Mouse (Mus musculus) urinary bladder, postnatal 14 days (tissue): ENCODE data around the gene Nampt.

Experiments used
- DNase-seq: peaks from one replicate; pipeline ENCODE4 v3.0.0; 2021; ENCODE audit warnings: low spot score

Gene Nampt

GRCm38 (mm10) chr12:32819416-32819815 lies at the start of gene Nampt:
Nampt (plus strand) TSS chr12:32819545.
- DNase-seq = no peak

GRCm38 (mm10) chr12:32770766-32771165 lies 48.6 kb upstream of the Nampt start:
- DNase-seq = no peak

- no peak for DNase-seq
Measured at GRCm38 (mm10) chr12:32774592-32774991, 44.8 kb upstream of the Nampt start.

GRCm38 (mm10) chr12:32789092-32789491 lies 30.3 kb upstream of the Nampt start:
- no peak for DNase-seq

GRCm38 (mm10) chr12:32795765-32796471 lies 23.4 kb upstream of the Nampt start:
- DNase-seq = no peak

GRCm38 (mm10) chr12:32797438-32797837 lies 21.9 kb upstream of the Nampt start:
- DNase-seq = no peak

GRCm38 (mm10) chr12:32801078-32801477 lies 18.3 kb upstream of the Nampt start:
- no peak for DNase-seq

GRCm38 (mm10) chr12:32805559-32805958 lies 13.8 kb upstream of the Nampt start:
- DNase-seq = no peak

GRCm38 (mm10) chr12:32819823-32820605 lies 669 bp downstream of the Nampt start:
- peak; percentile 99 for DNase-seq

GRCm38 (mm10) chr12:32820688-32821503 lies 1.6 kb downstream of the Nampt start:
- DNase-seq = peak; percentile 68

- DNase-seq = no peak
Measured at GRCm38 (mm10) chr12:32821504-32822011, 2.2 kb downstream of the Nampt start.

GRCm38 (mm10) chr12:32822066-32822465 lies 2.7 kb downstream of the Nampt start:
- no peak for DNase-seq

- no peak for DNase-seq
Measured at GRCm38 (mm10) chr12:32824586-32824985, 5.2 kb downstream of the Nampt start.

GRCm38 (mm10) chr12:32826971-32827370 lies 7.6 kb downstream of the Nampt start:
- peak; percentile 70 for DNase-seq

- DNase-seq = no peak
Measured at GRCm38 (mm10) chr12:32828137-32828760, 8.9 kb downstream of the Nampt start.

GRCm38 (mm10) chr12:32829321-32830090 lies 10.2 kb downstream of the Nampt start:
- DNase-seq = peak; percentile 50

- no peak for DNase-seq
Measured at GRCm38 (mm10) chr12:32832076-32832475, 12.7 kb downstream of the Nampt start.

GRCm38 (mm10) chr12:32834781-32835180 lies 15.4 kb downstream of the Nampt start:
- no peak for DNase-seq

GRCm38 (mm10) chr12:32835235-32835634 lies 15.9 kb downstream of the Nampt start:
- DNase-seq = peak; percentile 51

- DNase-seq = no peak
Measured at GRCm38 (mm10) chr12:32838406-32838805, 19.1 kb downstream of the Nampt start.

GRCm38 (mm10) chr12:32838954-32839353 lies 19.6 kb downstream of the Nampt start:
- no peak for DNase-seq
